Mouse (Mus musculus) frontal cortex, postnatal 14 days (tissue): ENCODE results near the gene Tead4.

ENCODE experiments used
- DNase-seq, 2 experiments: peaks; one replicate each; pipeline ENCODE4 v3.0.0; 2022; ENCODE audit warnings: low spot score in 2 of 2

Tead4 gene

GRCm38 (mm10) chr6:128291284-128291683 lies 9.3 kb downstream of the Tead4 start:
- DNase-seq: no peak

DNA sequence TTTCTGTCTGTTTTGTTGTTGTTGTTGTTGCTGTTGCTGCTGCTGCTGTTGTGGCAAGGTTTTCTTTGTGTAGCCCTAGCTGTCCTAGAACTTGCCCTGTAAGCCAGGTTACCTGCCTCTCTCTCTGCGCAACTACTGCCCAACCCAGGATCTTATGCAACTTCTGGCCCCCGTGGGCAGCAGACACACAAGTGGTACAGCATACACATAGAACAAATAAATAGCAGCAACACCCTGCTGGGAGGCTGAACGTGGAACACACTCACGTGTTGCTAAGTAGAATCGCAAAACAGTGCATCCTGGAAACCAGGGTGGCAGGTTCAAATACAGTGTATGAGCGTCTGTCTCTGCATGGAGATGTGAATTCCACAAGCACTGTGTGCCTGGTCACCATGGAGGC lies 11.9 kb downstream of the Tead4 start:
- DNase-seq: no peak

DNA sequence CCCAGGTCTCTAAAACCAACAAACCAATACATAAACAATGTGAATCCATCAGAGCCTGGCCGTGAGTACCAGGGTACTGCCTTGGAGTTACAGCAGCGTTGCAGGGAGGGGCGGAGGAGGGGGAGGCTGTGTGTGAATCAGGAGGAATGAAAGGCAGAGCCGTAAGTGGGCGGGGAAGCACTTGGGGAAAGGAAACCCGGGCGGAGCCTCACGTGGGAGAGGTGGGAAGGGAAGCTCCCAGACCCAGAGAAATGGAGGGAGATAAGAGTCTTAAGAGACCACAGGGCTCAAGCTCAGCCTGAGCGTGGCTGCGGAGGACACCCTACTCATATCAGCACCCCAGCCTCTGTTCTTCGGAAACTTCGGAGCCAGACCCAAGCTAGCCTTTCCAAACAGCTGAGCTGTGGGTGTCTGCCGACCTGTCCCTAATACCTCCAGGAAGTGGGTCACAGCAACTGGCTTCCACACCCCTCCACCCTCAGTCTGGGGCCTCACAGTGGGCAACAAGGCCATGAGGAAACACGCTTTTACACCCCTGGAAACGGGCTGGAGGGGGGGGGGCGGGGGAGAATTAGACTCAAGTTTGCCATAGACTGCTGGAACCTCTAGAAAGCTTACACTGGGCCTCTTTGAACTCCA lies 14.7 kb downstream of the Tead4 start:
- peak in 1 of 2 experiments; percentile 12 for DNase-seq

DNA sequence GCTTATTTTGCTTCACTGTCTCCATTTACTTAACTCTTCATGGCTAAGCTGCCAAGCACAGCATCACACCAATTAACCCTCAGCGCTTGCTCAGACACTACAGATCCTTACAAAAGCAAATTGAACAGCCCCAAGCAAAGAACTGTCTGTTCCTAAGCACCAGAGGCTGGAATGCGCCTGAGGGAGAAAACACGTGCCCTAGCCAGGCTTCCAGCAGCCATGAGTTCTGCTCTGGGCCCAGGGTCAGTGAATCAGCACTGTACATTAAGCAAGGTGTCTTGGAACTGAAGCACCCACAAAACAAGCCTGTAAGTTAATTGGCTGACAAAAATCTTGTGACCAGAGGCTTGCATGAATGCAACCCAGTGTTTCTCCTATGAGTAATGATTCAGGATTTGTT lies 18.5 kb downstream of the Tead4 start:
- no peak for DNase-seq

DNA sequence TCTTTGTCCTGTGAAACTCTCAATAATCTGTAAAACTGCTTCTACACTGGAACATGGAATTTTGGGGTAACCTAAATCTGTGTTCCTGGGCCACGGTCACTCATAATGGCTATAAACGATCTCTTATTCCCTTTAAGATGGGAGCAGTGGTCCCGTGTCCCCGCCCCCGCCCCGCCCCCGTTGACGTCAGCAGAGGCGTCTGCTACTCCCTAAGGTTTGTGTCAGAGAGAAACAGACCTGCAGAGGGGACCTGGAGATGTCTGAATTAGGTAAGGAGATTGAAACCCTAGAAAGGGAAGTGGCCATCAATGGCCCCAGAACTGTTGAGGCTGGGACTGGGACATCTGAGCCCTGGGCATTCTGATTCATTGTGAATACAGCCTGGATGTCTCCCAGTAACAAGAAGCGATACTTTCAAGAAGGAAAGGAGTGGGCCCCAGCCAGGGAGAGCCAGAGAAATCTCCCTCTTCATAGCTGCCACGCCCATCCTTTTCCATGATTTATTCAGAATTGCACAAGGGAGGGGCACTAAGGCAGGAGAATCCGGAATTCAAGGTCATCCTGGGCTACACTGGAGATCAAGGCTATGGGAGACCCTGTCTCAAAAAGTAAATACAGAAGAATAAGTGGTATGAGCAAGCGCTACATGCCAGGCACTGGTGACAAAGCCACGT lies 20.0 kb downstream of the Tead4 start:
- DNase-seq: no peak

DNA sequence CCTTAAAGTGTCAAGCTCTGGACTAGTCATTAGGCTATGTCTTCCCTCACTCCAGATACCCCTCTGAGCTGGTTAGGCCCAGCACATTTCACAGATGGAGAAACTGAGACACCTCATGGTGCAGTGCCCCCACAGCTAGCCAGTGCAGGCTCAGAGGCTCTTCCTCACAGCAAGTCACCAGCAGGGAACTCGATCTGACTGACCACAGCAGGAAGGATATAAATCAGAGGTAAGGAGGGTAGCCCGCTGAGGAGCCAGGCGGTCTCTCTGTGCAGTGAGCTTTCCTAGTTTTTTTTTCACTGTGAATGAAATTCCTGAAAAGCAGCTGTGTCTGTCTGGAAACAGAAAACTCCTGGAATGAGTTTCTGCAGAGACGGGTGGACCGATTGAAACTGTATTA lies 21.0 kb downstream of the Tead4 start:
- DNase-seq: no peak

DNA sequence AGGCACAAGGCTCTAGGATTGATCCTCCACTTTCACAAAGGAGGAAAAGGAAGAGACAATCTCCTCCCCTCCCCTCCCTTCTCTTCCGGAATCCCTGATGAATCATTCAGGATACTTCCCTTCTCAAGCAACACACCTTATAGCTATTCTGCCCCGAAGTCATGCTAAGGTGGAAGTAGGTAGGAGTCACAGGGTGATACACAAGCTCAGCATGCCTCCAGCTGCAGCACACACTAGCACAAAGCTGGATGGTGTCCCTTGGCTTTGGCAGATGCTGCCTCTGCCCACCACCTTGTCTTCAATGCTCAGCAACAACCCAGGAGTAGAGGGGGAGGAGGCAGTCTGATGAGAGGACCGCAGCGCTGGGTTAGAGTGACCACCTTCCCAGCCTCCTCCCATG lies 21.5 kb downstream of the Tead4 start:
- no peak for DNase-seq

DNA sequence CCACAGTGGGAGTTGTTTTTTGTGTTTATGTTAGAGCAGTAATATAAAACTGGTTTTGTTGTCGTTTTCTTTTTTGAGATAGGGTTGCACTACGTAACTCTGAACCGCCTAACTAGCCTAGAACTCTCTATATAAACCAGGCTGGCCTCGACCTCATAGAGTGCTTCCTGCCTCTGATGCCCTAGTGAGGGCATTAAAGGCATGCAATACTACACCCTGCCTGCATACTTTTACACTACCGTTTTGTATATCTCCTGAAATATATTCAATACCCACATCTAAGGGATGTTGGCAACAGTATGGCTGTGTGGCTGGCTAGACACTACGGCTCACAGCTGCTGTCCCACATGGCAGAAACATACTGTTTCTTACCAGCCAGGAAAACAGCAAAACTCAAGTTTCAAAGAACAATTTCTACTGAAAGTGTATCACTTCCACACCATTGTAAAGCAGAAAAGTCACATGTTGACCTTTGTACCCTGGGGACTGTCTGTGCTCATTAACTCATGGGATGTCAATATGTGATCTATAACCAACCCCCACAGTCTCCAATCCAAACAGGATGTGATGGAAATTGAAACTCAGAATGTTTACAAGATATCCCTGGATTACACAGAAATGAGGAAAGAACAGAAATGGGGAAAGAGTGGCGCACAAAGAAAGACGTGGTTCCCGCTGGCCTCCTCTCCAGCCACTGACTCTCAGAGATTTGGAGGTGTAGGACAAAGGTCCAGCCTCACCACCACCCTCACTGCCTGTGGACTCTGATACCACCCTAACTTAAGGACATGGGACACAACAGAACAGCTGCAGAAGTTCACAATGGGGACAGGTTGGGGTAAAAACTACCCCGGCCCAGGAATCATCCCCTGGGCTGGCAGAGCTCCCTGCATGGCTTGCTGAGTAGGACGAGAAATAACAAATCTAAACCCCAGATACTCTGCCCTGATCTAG lies 23.2 kb downstream of the Tead4 start:
- no peak for DNase-seq

DNA sequence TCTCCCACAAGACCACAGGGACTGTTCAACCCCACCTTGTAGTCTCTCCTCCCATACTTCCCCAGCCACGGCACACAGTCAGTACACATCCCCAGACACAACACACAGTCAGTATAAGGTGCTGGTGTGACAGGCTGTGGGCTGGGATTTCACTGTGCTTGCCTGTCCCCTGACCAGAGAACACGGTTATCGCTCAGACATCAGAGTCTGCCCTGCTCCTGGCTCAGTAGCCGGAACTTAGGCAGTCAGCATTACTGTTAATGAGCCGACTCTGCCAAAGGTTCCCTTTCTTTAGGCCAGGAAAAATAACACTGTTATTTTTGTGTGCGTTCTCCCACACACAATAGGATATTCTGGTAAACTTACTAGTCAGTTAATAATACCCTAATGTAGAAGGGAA lies 24.3 kb downstream of the Tead4 start:
- DNase-seq: no peak

- no peak for DNase-seq
Measured at GRCm38 (mm10) chr6:128275506-128276064, 25.0 kb downstream of the Tead4 start.

GRCm38 (mm10) chr6:128273507-128273906 lies 27.1 kb downstream of the Tead4 start:
- no peak for DNase-seq

- no peak for DNase-seq
Measured at GRCm38 (mm10) chr6:128272754-128273153, 27.9 kb downstream of the Tead4 start.

- no peak for DNase-seq
Measured at GRCm38 (mm10) chr6:128269850-128270249, 30.8 kb downstream of the Tead4 start.

GRCm38 (mm10) chr6:128264870-128265526 lies 35.6 kb downstream of the Tead4 start:
- DNase-seq: no peak

- DNase-seq: no peak
Measured at GRCm38 (mm10) chr6:128261486-128261885, 39.1 kb downstream of the Tead4 start.

- DNase-seq: no peak
Measured at GRCm38 (mm10) chr6:128259252-128259651, 41.4 kb downstream of the Tead4 start.

GRCm38 (mm10) chr6:128255941-128256340 lies 44.7 kb downstream of the Tead4 start:
- DNase-seq: no peak

DNA sequence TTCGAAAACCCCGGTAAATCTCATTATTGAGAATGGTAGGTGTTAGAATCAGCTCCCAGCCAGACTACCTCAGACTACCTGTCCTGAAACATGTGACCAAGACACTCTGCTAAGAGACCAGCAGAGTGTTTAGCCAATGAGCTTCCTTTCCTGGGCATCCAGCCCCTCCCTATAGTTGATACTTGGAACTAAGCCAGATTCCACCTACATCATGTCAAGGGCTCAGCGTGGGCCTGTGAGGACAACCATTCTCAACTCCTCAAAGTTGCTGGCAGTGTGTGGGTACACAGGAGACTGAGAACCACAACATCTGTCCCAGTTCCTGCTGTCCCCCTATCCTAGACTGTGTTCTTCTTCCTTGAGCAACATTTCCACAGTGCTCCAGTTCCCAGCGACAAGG lies 45.3 kb downstream of the Tead4 start:
- no peak for DNase-seq

DNA sequence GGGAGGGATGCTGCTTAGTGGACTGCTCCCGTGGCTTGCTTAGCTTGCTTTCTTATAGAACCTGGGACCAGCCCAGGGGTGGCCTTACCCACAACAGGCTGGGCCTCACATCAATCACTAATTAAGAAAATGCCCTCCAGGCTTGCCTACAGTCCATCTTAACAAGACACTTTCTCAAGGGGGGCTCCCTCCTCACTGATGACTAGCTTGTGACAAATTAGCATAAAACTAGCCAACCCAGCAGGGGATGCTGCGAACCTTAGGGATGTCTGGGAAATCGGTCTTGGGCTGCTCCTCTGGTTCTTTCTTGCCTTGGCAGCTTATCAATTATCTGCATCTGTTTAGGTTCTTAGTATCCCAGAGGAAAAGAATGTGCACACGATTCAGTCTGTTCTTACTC lies 46.1 kb downstream of the Tead4 start:
- DNase-seq: no peak

DNA sequence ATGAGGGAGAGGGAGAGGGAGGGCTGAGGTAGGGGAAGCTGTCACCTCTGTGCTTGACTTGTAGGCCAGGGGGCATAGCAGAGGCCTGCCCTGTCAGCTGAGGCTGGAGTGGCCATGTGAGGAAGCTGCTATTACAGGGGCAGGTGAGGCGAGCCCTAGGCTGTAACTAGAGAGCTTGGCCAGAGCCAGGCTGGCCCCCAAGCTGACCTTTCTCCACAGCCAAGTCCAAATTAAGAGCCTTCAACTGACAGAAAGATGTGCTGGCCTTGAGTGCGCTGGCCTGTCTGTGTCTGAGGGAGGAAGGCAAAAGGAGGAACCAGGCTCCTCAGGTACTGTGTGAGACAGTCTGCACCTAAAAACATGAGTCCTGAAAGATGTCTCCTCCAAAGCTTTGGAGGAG lies 47.5 kb downstream of the Tead4 start:
- DNase-seq: no peak

DNA sequence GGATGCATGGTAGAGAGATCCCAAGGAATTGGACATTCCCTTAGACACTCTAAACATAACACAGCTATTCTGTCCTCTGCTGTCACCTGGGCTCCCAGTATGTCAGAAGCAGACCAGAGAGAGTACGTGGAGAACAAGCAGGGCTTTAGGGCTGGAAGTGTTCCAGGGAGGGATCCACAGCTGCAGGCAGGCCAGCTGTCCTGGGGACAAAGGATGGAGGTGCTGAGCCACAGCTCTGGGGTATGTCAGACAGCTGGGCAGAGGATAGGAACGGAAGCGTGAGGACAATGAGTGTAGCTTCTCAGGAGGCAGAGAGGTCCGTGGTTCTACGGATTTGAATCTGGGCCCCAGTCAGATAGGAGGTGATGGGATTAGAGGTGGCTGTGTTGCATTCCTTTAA lies 50.0 kb downstream of the Tead4 start:
- DNase-seq: no peak
